Mouse (Mus musculus): ENCODE data around the gene Tmx2. TPM values are rescaled to one million over a fixed set of nuclear protein-coding genes. Genes with fewer than 3 reads are reported as not detected.

The Tmx2 gene
- polyA plus RNA-seq, 2 experiments: 66.0 to 93.0 TPM

- peak overlapping the region; percentile 8; the same call in 1 of the 2 replicates for H3K4me2 ChIP-seq (replicated peaks; ENCODE audit: low read depth, low read length, severe bottlenecking)
- TF ChIP-seq POLR2A (IDR thresholded peaks at IDR 0.05; ENCODE audit: borderline replicate concordance, extremely low read depth, insufficient read depth, insufficient read length): no peak
- H3K4me1 ChIP-seq (ENCODE audit: control insufficient read depth, insufficient read depth, low read length): peaks cover 50% of the 10 kb centered on the region
- peak; percentile 59 for DNase-seq (ENCODE audit: low spot score)
- ATAC-seq (ENCODE audit: low FRiP score, low read depth): no peak
- H3K4me3 ChIP-seq (replicated peaks; ENCODE audit: low read length): no peak overlapping the region
- H3K27ac ChIP-seq (replicated peaks; ENCODE audit: low read depth, low read length): peak overlapping the region; percentile 85; the same call in 1 of the 2 replicates
- 37% methylated on average over 6 of the region's 7 CpGs for WGBS
- H3K9me3 ChIP-seq (ENCODE audit: control insufficient read depth, low read length): no peaks in the 10 kb centered on the region
- no peaks in the 10 kb centered on the region for H3K27me3 ChIP-seq (ENCODE audit: control insufficient read depth, insufficient read depth, low read length)
- H3K9ac ChIP-seq (ENCODE audit: low read depth, low read length, severe bottlenecking): no peak overlapping the region
- no peaks in the 10 kb centered on the region for H3K36me3 ChIP-seq (ENCODE audit: control insufficient read depth, insufficient read depth, low read length)
These were observed 41.3 kb downstream of the Tmx2 start for GRCm38 (mm10) chr2:84637452-84638165.

- ATAC-seq (ENCODE audit: low FRiP score, low read depth) (no peak), DNase-seq (ENCODE audit: low spot score) (no peak)
- no peak for TF ChIP-seq POLR2A (IDR thresholded peaks at IDR 0.05; ENCODE audit: borderline replicate concordance, extremely low read depth, insufficient read depth, insufficient read length)
- peak overlapping the region; percentile 85 for H3K27ac ChIP-seq (replicated peaks; ENCODE audit: low read depth, low read length)
- no peaks in the 10 kb centered on the region for H3K9me3 ChIP-seq (ENCODE audit: control insufficient read depth, low read length)
- WGBS: 27% methylated on average over 8 of the region's 8 CpGs
- no peak overlapping the region for H3K4me3 ChIP-seq (replicated peaks; ENCODE audit: low read length)
- no peaks in the 10 kb centered on the region for H3K27me3 ChIP-seq (ENCODE audit: control insufficient read depth, insufficient read depth, low read length)
- no peaks in the 10 kb centered on the region for H3K36me3 ChIP-seq (ENCODE audit: control insufficient read depth, insufficient read depth, low read length)
- 0 out of 2 replicates have a peak overlapping the region, but pooled peaks have one; percentile 21 for H3K9ac ChIP-seq (ENCODE audit: low read depth, low read length, severe bottlenecking)
- peaks cover 50% of the 10 kb centered on the region for H3K4me1 ChIP-seq (ENCODE audit: control insufficient read depth, insufficient read depth, low read length)
- H3K4me2 ChIP-seq (replicated peaks; ENCODE audit: low read depth, low read length, severe bottlenecking): peak overlapping the region; percentile 37
These were observed 42.7 kb downstream of the Tmx2 start for GRCm38 (mm10) chr2:84636231-84636741.

GRCm38 (mm10) chr2:84635611-84636010 lies 43.3 kb downstream of the Tmx2 start:
- H3K4me3 ChIP-seq (replicated peaks; ENCODE audit: low read length): no peak overlapping the region
- peak overlapping the region; percentile 85 for H3K27ac ChIP-seq (replicated peaks; ENCODE audit: low read depth, low read length)
- TF ChIP-seq POLR2A (IDR thresholded peaks at IDR 0.05; ENCODE audit: borderline replicate concordance, extremely low read depth, insufficient read depth, insufficient read length): no peak
- H3K4me1 ChIP-seq (ENCODE audit: control insufficient read depth, insufficient read depth, low read length): peaks cover 50% of the 10 kb centered on the region
- ATAC-seq (ENCODE audit: low FRiP score, low read depth) (peak; percentile 94), DNase-seq (ENCODE audit: low spot score) (peak; percentile 93)
- WGBS: 0% methylated on average over 2 of the region's 2 CpGs
- no peaks in the 10 kb centered on the region for H3K36me3 ChIP-seq (ENCODE audit: control insufficient read depth, insufficient read depth, low read length)
- no peaks in the 10 kb centered on the region for H3K27me3 ChIP-seq (ENCODE audit: control insufficient read depth, insufficient read depth, low read length)
- no peaks in the 10 kb centered on the region for H3K9me3 ChIP-seq (ENCODE audit: control insufficient read depth, low read length)
- H3K4me2 ChIP-seq (replicated peaks; ENCODE audit: low read depth, low read length, severe bottlenecking): peak overlapping the region; percentile 37
- no peak overlapping the region for H3K9ac ChIP-seq (ENCODE audit: low read depth, low read length, severe bottlenecking)

GRCm38 (mm10) chr2:84634934-84635482 lies 43.9 kb downstream of the Tmx2 start:
- peaks cover 50% of the 10 kb centered on the region for H3K4me1 ChIP-seq (ENCODE audit: control insufficient read depth, insufficient read depth, low read length)
- 24% methylated on average over 4 of the region's 4 CpGs for WGBS
- no peaks in the 10 kb centered on the region for H3K27me3 ChIP-seq (ENCODE audit: control insufficient read depth, insufficient read depth, low read length)
- H3K4me2 ChIP-seq (replicated peaks; ENCODE audit: low read depth, low read length, severe bottlenecking): peak overlapping the region; percentile 15; the same call in 1 of the 2 replicates
- ATAC-seq (ENCODE audit: low FRiP score, low read depth): no peak
- TF ChIP-seq POLR2A (IDR thresholded peaks at IDR 0.05; ENCODE audit: borderline replicate concordance, extremely low read depth, insufficient read depth, insufficient read length): no peak
- no peaks in the 10 kb centered on the region for H3K36me3 ChIP-seq (ENCODE audit: control insufficient read depth, insufficient read depth, low read length)
- peak; percentile 51 for DNase-seq (ENCODE audit: low spot score)
- H3K9me3 ChIP-seq (ENCODE audit: control insufficient read depth, low read length): no peaks in the 10 kb centered on the region
- no peak overlapping the region for H3K9ac ChIP-seq (ENCODE audit: low read depth, low read length, severe bottlenecking)
- H3K4me3 ChIP-seq (replicated peaks; ENCODE audit: low read length): no peak overlapping the region
- H3K27ac ChIP-seq (replicated peaks; ENCODE audit: low read depth, low read length): peak overlapping the region; percentile 85

- no peak overlapping the region for H3K4me3 ChIP-seq (replicated peaks; ENCODE audit: low read length)
- H3K27ac ChIP-seq (replicated peaks; ENCODE audit: low read depth, low read length): 0 out of 2 replicates have a peak overlapping the region, but pooled peaks have one; percentile 10
- H3K27me3 ChIP-seq (ENCODE audit: control insufficient read depth, insufficient read depth, low read length): no peaks in the 10 kb centered on the region
- no peak for ATAC-seq (ENCODE audit: low FRiP score, low read depth)
- peaks cover 50% of the 10 kb centered on the region for H3K4me1 ChIP-seq (ENCODE audit: control insufficient read depth, insufficient read depth, low read length)
- no peaks in the 10 kb centered on the region for H3K36me3 ChIP-seq (ENCODE audit: control insufficient read depth, insufficient read depth, low read length)
- DNase-seq (ENCODE audit: low spot score): no peak
- H3K4me2 ChIP-seq (replicated peaks; ENCODE audit: low read depth, low read length, severe bottlenecking): no peak overlapping the region
- H3K9ac ChIP-seq (ENCODE audit: low read depth, low read length, severe bottlenecking): no peak overlapping the region
- WGBS: 67% methylated on average over 4 of the region's 4 CpGs
- no peaks in the 10 kb centered on the region for H3K9me3 ChIP-seq (ENCODE audit: control insufficient read depth, low read length)
- no peak for TF ChIP-seq POLR2A (IDR thresholded peaks at IDR 0.05; ENCODE audit: borderline replicate concordance, extremely low read depth, insufficient read depth, insufficient read length)
These were observed 44.9 kb downstream of the Tmx2 start for GRCm38 (mm10) chr2:84634006-84634405.

Measured in limb, embryonic 14.5 days (tissue).